Mouse (Mus musculus): ENCODE data around the gene Baiap2.

DNA sequence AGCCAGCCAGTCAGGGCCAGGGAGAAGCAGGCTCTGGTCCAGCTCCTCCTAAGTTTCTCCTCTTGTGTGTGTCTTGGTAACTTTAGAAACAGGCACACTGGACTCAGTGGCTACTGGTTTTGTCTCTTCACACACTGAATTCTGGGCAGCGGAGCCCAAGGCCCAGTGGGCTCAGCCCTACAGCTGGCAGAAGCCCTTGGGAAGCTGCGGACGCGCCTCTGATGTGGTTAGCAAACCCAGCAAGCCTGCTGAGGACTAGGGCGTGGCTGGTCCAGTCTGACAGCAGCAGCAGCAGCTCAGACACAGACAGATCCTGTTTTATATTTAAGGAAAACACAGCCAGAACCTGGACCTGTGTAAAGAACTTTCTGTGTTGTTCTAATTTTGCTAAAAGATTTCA lies 59.5 kb downstream of the Baiap2 start:
- no peak for TF ChIP-seq CTCF (IDR thresholded peaks at IDR 0.05; ENCODE audit: borderline replicate concordance, insufficient read depth, low read length)
- no peak for TF ChIP-seq POLR2A (IDR thresholded peaks at IDR 0.05; ENCODE audit: low read depth, low read length)
